Mouse (Mus musculus): ENCODE data around the gene Slc4a1. TPM values are rescaled to one million over a fixed set of nuclear protein-coding genes. Genes with fewer than 3 reads are reported as not detected.
"Not testable (repeated sequence)": the region's sequence is repeated elsewhere in the genome, so short reads cannot be mapped to it uniquely, and the experiment has no call there.

Slc4a1 gene
- 5,198 and 5,361 TPM in 2 replicates for total RNA-seq (2015; ENCODE audit: low replicate concordance)
- 5,184 and 5,388 TPM in 2 replicates for total RNA-seq (2017; ENCODE audit: low replicate concordance)

DNA sequence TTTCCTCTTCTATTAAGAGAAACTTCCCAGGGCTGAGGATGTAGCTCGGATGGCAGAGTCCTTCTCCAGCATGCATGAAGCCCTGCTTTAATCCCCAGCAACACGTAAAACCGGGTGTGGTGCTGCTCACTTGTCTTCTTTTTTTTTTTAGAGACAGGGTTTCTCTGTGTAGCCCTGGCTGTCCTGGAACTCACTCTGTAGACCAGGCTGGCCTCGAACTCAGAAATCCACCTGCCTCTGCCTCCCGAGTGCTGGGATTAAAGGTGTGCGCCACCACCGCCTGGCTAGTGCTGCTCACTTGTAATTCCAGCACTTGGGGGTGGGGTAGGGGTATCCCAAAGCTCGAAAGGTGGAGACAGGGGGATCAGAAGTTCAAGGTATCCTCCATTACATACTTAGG lies at the start of gene Slc4a1:
Slc4a1 (minus strand) TSS at position 101 of the 400 bp plus-strand sequence.
- ATAC-seq (replicated peaks; ENCODE audit: low FRiP score, poor library complexity, severe bottlenecking) = 0 out of 2 replicates have a peak, but pooled peaks have one; percentile 1

DNA sequence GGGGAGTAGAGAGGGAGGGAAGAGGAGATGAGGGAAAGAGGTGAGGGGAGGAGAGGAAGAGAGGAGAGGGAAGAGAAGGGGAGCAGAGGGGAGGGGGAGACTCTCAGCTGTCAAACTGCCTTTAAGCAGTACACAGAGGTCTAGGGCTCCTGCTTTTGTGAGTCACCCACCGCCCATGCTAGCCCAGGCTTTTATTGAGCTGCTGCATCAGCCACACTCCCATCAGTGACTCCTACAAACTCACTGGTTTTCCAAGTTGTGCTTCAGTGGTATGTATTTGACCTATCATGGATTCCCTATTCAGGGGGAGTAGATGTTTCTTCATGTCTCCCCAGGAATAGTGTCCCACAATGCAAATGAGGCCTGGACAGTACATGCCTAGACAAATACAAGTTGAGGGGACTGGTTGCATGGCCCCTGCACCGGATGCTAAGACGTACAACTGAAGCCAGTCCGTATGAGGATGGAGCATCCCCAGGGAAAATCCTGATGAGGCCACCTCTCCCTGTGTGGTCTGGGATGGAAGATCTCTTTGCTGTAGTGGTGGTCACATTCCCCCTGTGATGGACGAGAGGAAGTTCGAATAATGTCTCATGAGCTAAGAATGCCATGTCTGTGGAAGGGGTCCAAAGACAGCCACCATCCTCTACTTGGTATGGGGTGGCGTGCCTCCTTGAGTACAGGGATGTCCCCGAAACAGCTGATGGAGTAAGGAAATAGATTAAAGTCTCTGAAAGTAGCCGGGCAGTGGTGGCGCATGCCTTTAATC lies 49.2 kb upstream of the Slc4a1 start:
- ATAC-seq (replicated peaks; ENCODE audit: low FRiP score, poor library complexity, severe bottlenecking) = no peak

DNA sequence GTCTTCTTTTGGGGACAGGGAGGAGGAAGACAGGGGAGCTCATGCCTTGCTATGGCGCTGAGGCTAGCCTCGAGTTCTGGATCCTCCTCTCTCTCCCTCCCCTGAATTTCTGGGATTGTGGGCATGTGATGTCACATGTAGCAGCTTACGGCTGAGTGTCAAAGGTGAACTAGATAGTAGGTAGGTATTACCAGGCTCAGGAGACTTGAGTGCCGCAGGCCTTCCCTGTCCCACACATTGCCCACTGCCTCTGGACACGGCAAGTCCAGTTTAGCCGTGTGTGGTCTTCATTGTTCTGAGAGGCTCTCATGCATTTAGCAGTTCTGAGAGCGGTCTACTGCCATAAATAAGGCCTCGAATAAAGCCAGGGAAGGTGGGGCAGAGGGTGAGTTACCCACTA lies 47.1 kb upstream of the Slc4a1 start:
- no peak for ATAC-seq (replicated peaks; ENCODE audit: low FRiP score, poor library complexity, severe bottlenecking)

DNA sequence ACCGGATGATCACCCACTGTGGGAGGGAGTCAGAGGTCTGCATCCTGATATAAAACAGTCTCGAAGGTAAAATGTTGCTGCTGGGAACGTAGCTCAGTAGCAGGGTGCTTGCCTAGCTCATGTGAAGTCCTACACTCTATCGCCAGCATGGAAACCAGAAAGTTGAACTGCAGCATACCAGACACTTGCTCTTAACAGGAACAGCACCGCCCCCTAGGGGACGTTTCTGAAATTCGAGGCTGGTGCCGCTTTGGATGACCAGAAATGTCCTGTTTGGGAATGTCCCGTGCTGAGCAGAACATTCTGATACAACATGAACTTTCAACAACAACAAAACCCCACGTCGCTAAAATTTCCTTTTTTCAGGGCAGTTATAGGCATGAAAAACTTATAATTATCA lies 45.7 kb upstream of the Slc4a1 start:
- ATAC-seq (replicated peaks; ENCODE audit: low FRiP score, poor library complexity, severe bottlenecking) = peak; percentile 55

DNA sequence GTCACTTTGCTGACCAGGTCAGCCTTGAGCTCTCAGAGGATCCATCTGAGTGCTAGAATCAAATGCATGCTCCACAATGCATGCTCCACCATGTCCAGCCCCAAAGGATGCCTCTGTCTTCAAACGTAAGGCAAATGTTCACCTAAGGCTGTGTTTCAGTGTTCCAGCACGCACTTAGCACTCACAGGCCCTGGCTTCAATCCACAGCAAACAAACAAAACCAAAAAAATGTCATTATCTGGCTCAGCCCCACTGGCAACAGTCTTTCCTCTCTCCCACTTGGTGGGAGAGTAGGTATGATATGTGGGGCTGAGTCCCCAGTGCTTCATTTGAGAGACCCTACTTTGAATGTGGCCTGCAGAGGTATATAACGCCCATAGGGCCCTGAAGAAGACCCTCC lies 45.1 kb upstream of the Slc4a1 start:
- ATAC-seq (replicated peaks; ENCODE audit: low FRiP score, poor library complexity, severe bottlenecking) = no peak

DNA sequence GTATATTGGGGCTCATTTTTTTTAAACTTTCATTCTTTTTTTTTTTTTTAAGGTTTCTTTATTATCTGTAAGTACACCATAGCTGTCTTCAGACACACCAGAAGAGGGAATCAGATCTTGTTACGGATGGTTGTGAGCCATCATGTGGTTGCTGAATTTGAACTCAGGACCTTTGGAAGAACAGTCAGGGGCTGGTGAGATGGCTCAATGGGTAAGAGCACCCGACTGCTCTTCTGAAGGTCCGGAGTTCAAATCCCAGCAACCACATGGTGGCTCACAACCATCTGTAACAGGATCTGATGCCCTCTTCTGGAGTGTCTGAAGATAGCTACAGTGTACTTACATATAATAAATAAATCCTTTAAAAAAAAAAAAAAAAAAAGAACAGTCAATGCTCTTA lies 44.3 kb upstream of the Slc4a1 start:
- not testable (repeated sequence) for ATAC-seq (replicated peaks; ENCODE audit: low FRiP score, poor library complexity, severe bottlenecking)

DNA sequence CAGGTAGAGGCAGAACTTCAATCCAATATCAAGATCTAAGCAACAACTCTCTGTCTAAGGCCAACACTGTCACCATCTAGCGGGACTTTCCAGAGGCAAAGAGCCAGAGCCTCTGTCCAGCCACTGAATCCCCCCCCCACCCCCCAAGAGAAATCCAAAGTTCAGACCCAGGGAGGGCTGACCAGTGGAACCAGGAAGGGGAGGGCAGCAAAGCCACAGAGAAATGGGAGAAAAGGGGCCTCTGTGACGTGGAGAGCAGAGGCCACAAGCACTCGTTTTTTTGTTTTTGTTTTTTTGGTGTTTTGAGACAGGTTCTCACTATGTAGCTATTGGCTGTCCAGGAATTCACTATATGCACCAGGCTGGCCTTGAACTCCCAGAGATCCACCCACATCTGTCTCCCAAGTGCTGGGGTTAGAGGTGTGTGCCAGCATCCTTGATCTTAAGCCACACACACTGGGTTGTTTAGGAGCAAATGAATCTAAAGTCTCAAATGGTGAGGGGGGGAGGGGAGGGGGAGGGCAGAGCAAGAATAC lies 43.9 kb upstream of the Slc4a1 start:
- no peak for ATAC-seq (replicated peaks; ENCODE audit: low FRiP score, poor library complexity, severe bottlenecking)

DNA sequence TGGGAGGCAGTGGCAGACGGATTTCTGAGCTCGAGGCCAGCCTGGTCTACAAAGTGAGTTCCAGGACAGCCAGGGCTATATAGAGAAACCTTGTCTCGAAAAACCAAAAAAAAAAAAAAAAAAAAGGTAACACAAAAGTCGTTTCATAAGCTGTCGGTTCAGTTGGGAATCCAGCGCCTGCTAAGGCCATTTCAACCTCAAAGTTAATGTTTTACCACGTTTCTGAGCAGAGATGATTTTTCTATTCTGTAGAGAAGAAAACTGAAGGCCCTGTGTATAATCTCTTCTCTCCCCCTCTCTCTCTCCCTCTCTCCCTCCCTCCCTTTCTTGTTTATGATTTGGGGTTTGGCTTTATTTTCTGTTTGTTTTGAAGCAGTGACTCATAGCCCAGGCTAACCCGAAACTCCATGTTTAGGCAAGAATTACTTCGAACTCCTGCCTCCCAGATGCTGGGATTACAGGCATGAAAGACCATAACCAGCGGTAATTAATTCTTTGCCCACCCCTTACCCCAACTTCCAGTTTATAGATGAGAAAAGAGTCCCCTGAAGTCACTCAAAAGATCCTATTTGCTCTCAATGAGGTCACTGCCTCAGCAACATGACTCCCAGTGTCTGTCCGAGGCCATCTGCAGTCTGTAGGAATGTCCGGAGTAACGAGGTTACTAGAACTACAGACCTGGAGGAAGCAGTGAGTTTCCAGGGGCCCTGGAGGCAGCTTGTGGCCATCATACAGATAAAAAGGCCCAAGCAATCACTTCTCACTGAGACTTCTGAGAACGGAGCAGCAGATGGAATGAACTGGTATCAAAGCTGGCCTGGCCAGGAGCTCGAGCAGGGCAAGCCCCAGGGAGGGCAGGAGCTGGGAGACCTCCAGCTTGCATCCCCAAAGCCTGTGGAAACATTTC lies 43.1 kb upstream of the Slc4a1 start:
- no peak for ATAC-seq (replicated peaks; ENCODE audit: low FRiP score, poor library complexity, severe bottlenecking)

DNA sequence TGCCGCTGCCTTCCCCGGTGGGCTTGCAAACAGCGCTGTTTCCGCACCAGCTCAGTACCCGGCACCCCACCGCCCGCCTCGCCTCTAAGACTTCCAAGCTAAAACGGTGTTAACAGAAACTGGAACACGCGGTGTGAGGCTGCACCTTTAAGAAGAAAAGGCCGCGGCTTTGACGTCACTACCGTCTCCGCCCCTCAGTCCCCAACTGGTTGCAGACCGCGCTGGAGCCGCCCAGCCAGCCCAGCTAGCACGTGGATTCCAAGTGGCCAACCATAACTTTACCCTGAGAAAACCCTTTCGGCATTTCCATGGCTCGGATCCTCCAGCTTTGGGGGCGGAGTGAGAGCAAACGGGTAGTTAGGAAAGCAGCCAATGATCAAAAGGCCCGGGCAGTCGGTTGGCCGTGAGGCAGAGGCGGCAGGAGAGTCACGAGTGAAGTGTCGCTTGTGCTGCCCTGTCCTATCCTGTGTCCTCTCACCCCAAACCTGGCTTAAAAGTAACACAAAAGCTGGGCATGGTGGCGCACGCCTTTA lies 42.4 kb upstream of the Slc4a1 start:
- peak; percentile 81 for ATAC-seq (replicated peaks; ENCODE audit: low FRiP score, poor library complexity, severe bottlenecking)

DNA sequence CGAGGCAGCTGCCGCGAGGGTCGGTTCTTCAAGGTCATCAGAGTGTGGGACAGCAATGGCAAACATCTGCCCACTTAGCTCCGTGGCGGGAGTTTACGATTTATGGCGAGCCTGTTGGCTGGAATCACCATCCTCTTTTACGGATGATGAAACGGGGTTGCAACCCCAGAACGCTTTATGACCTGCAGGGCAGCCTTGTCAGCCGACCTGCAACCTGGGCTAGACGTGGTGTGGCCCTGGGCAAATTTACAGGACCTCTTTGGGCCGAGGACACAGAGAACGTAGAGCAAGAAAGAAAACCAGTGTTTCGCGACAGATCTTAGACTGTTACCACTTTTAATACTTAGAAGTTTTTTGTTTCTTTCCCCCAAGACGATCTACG lies 41.8 kb upstream of the Slc4a1 start, which contains the start of gene Slc25a39:
Slc25a39 (minus strand) TSS at position 113 of the 382 bp plus-strand sequence.
- peak; percentile 12; the same call in 1 of the 2 replicates for ATAC-seq (replicated peaks; ENCODE audit: low FRiP score, poor library complexity, severe bottlenecking)

DNA sequence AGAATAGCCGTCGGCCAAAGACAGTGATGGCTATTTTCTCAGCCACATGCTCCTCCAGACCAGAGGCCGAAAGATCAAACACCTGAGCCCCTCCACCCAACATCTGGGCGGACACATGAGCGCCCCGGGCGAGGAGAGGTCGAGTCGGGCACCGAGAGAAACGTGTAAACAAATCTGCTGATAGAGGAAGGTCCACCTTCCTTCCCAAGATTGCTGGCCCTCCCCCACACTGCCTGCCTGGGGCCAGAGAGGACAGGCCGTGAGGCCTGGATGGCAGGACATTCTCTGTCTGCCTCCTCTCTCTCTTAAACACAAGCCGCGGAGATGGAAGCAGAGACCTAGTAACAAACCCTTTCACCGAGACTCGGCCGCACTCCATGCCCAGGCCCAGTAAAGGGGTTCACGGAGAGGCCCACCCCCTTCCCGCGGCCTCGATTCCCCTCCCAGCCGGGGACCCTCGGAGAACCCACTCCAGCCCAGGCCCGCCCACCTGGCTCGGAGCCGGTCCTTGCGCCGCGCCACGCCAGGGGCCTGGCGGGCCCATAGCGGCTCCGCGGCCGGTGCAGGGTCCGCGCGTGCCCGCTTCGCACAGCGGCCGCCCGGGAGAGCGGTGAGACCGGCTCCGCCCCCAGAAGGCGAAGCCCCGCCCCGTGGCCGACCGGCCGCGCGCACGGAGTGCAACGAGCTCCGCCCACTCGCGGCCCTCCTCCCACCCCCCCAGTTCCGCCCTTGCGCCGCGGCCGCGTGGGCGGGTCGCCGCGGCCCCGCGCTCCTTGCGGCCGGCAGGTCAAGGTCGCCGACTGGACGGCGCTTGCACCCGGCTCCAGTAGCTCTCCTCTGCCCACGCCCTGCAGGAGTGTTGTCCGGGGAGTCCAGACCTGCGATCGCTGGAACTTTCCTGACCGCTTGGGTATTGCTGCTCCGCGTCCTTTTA lies 41.2 kb upstream of the Slc4a1 start:
- peak; percentile 50 for ATAC-seq (replicated peaks; ENCODE audit: low FRiP score, poor library complexity, severe bottlenecking)

DNA sequence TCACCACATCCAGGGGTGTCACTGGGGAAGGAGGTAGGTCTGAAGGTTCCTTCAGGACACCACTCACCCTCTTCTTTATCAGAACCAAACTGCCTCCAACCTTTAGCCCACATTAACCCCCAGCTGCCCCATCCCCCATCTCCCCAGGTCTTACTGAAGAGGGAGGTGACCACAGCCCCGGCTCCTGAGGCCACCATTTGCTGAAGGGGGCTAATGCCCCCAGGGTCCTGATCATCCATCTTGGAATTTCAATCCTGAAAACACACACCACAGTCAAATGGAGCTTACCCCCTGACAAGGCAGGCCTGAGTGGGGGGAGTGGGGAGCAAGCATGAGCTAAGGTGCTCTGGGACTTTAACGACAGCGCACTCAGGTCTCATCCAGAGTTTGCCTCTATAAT lies 40.4 kb upstream of the Slc4a1 start:
- no peak for ATAC-seq (replicated peaks; ENCODE audit: low FRiP score, poor library complexity, severe bottlenecking)

DNA sequence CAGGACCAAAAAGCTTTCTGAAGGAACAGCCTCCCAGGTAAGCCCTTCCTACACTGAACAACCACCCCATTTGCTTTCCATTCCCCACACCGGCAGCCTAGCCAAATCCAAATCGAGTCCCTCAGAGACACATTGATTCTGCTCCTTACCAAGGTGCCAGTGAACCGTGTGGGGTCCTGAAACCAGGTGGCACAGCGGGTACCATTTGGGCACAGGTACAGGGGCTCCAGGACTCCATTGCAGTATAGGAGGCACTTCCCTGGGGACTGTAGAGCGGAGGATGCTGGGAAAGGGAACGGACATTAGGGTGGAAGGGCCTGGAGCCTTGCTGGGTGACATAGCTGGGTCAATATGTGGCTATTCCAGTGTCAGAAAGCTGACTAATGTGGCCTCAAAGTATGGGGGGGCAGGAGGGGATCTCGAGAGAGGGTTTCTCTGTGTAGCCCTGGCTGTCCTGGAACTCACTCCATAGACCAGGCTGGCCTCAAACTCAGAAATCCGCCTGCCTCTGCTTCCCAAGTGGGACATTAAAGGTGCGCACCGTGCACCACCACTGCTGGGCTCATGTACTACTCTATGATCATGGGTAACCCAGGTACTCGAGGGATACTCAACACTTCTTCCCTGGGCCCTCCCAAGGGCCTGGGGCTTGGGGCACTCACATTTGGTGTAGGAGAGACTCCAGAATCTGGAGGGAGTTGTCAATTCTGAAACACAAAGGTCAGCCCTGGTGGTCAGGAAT lies 39.7 kb upstream of the Slc4a1 start:
- no peak for ATAC-seq (replicated peaks; ENCODE audit: low FRiP score, poor library complexity, severe bottlenecking)

DNA sequence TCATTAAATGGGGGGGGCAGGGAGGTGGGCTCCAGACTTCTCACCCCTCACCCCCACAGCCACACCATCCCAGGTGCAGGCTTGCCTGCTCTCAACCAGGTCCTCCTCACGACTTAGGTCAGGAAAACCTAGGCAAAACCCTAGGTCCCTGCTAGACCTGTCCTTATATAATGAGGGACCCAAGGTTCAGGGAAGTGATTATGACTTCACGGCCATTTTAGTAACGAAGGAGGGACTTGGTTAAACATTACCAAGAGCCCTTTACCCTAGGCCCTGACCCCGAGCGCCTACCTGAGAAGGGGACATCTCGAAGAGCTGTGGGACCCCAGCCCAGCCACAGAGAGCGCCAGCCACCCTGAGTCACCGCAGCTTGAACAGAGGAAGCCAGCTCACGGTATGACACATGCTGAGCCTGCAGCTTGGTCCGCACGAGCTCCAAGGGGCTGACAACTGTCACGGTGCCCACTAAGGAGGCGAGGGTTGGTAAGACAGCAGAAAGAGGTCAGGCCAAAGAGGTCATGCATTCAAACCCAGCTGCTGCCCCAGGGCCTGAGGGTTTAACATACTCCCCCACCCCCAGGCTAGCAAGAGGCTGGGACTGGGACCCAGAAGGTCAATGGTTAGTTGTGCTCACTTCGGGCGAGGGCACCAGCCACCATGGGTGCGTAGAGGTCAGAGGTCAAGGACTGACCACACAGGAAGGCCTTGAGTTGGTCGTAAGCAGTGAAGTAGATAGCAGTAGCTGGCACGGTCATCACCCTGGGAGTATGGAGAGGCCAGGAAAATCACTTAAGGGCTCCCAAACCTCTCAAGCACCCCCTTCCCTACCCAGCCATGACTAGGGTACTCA lies 38.4 kb upstream of the Slc4a1 start:
- no peak for ATAC-seq (replicated peaks; ENCODE audit: low FRiP score, poor library complexity, severe bottlenecking)

DNA sequence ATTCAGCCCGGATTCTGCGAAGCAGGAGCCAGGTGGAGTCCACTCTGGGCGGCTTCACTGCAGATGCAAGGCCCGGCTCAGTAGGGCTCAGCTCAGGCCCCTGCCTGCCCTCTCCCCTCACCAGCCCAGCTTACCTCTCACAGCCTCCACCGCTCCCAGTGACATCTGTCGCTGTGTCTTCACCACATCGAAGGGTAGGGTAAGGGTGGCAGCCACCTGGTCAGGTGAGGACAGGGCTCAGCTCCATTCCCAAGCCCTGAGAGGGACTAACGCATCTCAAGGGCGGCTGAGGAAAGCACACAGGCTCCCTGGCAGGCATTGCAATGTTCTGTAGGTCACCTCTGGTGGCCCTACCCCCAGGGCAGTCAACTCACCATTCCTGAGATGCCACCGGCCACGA lies 37.7 kb upstream of the Slc4a1 start:
- ATAC-seq (replicated peaks; ENCODE audit: low FRiP score, poor library complexity, severe bottlenecking) = no peak

DNA sequence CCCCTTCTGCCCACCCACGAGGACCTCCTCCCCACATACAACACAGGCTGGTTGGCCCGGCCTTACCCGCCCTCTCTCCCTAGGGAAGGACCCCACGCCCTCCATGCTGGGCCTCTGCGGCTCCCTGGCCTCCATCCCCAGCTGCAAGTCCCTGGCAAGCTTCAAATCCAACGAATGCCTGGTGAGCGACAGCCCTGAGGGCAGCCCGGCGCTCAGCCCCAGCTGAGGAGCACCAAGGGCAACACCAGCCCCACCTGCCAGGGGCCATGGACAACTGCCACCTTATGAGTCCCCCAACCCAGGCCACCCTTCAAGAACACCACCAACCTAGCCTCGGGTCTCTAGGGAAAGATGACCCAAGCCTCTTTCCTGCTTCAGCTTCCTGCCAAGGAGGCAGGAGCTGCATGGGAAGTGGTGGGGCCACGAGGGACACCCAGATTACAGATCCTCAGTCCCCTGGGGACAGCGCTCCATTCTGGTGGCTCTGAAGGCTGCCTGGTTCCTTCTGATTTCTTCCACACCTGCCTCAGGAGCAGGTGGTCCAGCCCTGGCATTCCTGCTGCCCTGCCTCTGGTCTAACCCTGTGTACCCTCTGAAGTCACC lies 36.0 kb upstream of the Slc4a1 start:
- no peak for ATAC-seq (replicated peaks; ENCODE audit: low FRiP score, poor library complexity, severe bottlenecking)

DNA sequence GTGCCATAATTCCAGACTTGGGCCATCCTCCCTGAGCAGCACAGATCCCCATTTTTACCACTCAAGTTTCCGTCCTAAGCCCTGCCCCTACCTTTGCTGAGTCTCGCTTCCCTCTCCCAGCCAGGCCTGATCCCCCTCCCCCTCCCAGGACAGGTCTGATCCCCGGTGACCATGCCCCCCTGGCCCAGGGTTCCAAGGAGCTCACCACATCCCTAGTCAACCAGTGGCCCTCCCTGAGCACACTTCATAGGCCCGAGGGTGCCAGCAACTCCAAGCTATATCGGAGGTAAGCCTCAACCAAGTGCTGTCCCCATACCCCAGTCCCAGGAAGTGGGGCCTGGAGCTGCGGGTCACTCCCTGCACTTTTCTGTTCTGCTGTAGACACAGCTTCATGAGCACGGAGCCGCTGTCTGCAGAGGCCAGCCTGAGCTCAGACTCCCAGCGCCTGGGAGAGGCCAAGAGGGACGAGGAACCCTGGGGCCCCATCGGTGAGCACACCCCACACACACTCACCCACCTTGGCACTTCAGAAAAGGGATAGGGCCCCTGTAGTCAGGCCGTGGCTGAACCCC lies 34.6 kb upstream of the Slc4a1 start:
- ATAC-seq (replicated peaks; ENCODE audit: low FRiP score, poor library complexity, severe bottlenecking) = no peak

All from erythroid progenitor cell, adult 5-6 weeks (primary cell).